Mouse (Mus musculus): Measurements from ENCODE around the gene Rinl.

GRCm38 (mm10) chr7:28836936-28837335 is 48.2 kb downstream of the Rinl start:
- TF ChIP-seq USF1 (IDR thresholded peaks at IDR 0.05; ENCODE audit: low read depth) = no peak
- TF ChIP-seq CTCF (IDR thresholded peaks at IDR 0.05; ENCODE audit: control insufficient read depth, insufficient read depth, insufficient read length) = no peak
- no peak for TF ChIP-seq FOSL1 (IDR thresholded peaks at IDR 0.05; ENCODE audit: insufficient read depth, low read length, poor library complexity, severe bottlenecking)
- TF ChIP-seq MYOD1 (IDR thresholded peaks at IDR 0.05; ENCODE audit: control insufficient read depth, insufficient read length, low read depth) = no peak
- TF ChIP-seq MYOG (IDR thresholded peaks at IDR 0.05; ENCODE audit: control insufficient read depth, extremely low read depth, insufficient read length) = no peak
- no peak for TF ChIP-seq MAX (IDR thresholded peaks at IDR 0.05)
- no peak for TF ChIP-seq CEBPB (IDR thresholded peaks at IDR 0.05; ENCODE audit: low read depth)

Measured in C2C12 (cell line).